Mouse (Mus musculus): ENCODE results near the gene AC140267.1. TPM values are rescaled to one million over a fixed set of nuclear protein-coding genes. Genes with fewer than 3 reads are reported as not detected.

Gene AC140267.1
- polyA plus RNA-seq, 1 experiment from 2014 or later = not detected

GRCm38 (mm10) chr15:80254207-80254606 lies 18.6 kb downstream of the AC140267.1 start:
- ATAC-seq (replicated peaks; ENCODE audit: low FRiP score, low read depth) (no peak), DNase-seq (ENCODE audit: low spot score) (no peak)
- Histone ChIP-seq H3K4me2 (ENCODE audit: low read length) (peak overlapping the region; percentile 98), H3K27ac (peak overlapping the region; percentile 98), H3K36me3 (ENCODE audit: insufficient read depth, low read length) (peaks cover 38% of the 10 kb centered on the region), H3K27me3 (ENCODE audit: insufficient read depth, low read length) (no peaks in the 10 kb centered on the region), H3K9me3 (replicated peaks; ENCODE audit: low read length) (no peaks in the 10 kb centered on the region), H3K9ac (ENCODE audit: low read depth, low read length) (peak overlapping the region; percentile 62), H3K4me1 (replicated peaks; ENCODE audit: insufficient read depth, low read length) (peaks cover 28% of the 10 kb centered on the region), H3K4me3 (replicated peaks; ENCODE audit: low read depth, low read length) (peak overlapping the region; percentile 90)
- no peak for TF ChIP-seq CTCF (IDR thresholded peaks at IDR 0.05; ENCODE audit: low read depth)
- WGBS = 37% methylated on average over 6 of the region's 6 CpGs

DNA sequence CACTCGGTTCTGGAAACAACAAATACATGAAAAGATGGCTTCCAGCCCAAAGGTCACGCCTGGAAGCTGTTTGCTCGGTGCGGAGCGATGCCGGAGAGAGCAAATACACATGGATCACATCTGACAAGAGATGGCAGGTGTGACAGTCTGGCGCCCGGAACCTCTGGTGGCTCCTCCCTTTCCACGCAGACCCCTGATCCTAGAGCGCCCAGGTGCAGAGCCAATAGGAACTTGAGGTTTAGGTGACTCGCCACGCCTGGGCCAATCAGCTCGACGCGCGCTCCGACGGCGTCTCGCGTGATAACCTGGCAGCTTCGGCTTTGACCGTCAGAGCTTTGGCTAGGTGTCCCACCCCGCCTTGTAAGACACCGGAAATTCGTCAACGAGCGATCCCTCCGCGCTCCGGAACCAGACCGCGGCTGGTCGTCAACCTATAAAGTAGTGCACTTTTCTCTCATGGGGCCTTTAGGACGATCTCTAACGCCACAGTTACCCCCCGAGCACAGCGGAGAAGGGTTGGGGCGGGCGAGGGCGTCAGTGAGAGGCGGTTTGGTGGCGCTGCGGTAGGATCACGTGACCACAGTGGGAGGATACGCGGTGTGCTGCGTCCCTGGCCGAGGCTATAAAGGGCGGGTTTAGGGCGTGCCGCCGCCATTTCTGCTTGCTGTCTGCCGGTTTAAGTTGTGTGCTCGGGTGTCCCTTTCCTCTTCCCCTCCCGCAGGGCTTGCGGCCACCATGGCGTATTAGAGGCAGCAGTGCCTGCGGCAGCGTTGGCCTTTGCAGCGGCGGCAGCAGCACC lies 19.4 kb downstream of the AC140267.1 start, which contains the start of gene Atf4:
TSS of gene Atf4 (plus strand) at position 338 of the 799 bp plus-strand sequence.
- Histone ChIP-seq H3K9ac (ENCODE audit: low read depth, low read length) (peak within 1 kb of the TSS; percentile 98), H3K4me1 (replicated peaks; ENCODE audit: insufficient read depth, low read length) (peaks cover 28% of the 10 kb centered on the region)
- TF ChIP-seq CTCF (IDR thresholded peaks at IDR 0.05; ENCODE audit: low read depth) = no peak

DNA sequence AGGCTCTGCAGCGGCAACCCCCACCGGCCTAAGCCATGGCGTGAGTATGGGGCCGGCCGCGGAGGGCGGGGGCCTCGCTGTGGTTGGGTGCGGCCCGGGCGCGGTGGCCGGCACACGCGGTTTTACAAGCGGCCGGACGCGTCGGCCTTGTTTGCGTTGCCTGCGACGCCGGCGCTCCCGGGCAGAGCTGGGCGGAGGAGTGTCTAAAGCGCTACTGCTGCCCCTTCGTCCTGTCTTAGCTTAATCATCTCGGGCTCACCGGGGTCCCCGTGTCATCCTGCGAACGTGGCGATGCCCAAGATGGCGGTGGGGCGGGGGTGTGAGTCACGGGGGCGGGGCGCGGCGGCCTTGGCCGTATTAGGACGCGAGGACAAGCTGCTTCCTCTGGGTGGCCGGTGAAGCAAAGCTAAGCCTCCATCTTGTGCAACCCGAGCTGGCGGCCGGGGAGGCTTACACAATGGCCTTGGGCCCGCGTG lies 20.0 kb downstream of the AC140267.1 start:
- under 1% methylated on average over 50 of the region's 51 CpGs for WGBS
- Histone ChIP-seq H3K4me1 (replicated peaks; ENCODE audit: insufficient read depth, low read length) (peaks cover 28% of the 10 kb centered on the region), H3K36me3 (ENCODE audit: insufficient read depth, low read length) (peaks cover 25% of the 10 kb centered on the region)

More for the DNA sequence above, 19.4 kb downstream of the AC140267.1 start, which contains the start of gene Atf4:
- DNase-seq (ENCODE audit: low spot score) = peak; percentile 99
- Histone ChIP-seq H3K9me3 (replicated peaks; ENCODE audit: low read length) (no peaks in the 10 kb centered on the region), H3K4me3 (replicated peaks; ENCODE audit: low read depth, low read length) (peak within 1 kb of the TSS; percentile 90), H3K27me3 (ENCODE audit: insufficient read depth, low read length) (no peaks in the 10 kb centered on the region), H3K27ac (peak within 1 kb of the TSS; percentile 98), H3K4me2 (ENCODE audit: low read length) (peak within 1 kb of the TSS; percentile 98), H3K36me3 (ENCODE audit: insufficient read depth, low read length) (peaks cover 30% of the 10 kb centered on the region)
- WGBS = under 1% methylated on average over 60 of the region's 62 CpGs
- ATAC-seq (replicated peaks; ENCODE audit: low FRiP score, low read depth) = peak; percentile 91

DNA sequence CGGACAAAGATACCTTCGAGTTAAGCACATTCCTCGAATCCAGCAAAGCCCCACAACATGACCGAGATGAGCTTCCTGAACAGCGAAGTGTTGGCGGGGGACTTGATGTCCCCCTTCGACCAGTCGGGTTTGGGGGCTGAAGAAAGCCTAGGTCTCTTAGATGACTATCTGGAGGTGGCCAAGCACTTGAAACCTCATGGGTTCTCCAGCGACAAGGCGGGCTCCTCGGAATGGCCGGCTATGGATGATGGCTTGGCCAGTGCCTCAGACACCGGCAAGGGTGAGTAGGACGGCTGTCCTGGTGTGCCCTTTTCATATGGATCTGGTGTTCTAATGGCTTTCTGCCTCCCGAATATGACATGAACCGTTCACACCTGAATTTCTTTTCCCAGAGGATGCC lies 20.6 kb downstream of the AC140267.1 start:
- H3K36me3 ChIP-seq (ENCODE audit: insufficient read depth, low read length) = peaks cover 23% of the 10 kb centered on the region
- ATAC-seq (replicated peaks; ENCODE audit: low FRiP score, low read depth) (no peak), DNase-seq (ENCODE audit: low spot score) (no peak)
- H3K9ac ChIP-seq (ENCODE audit: low read depth, low read length) = peak overlapping the region; percentile 98
- H3K27me3 ChIP-seq (ENCODE audit: insufficient read depth, low read length) = no peaks in the 10 kb centered on the region
- no peak for TF ChIP-seq CTCF (IDR thresholded peaks at IDR 0.05; ENCODE audit: low read depth)
- peak overlapping the region; percentile 98 for H3K27ac ChIP-seq
- peaks cover 28% of the 10 kb centered on the region for H3K4me1 ChIP-seq (replicated peaks; ENCODE audit: insufficient read depth, low read length)
- 4% methylated on average over 16 of the region's 16 CpGs for WGBS
- peak overlapping the region; percentile 98 for H3K4me2 ChIP-seq (ENCODE audit: low read length)
- peak overlapping the region; percentile 90 for H3K4me3 ChIP-seq (replicated peaks; ENCODE audit: low read depth, low read length)
- H3K9me3 ChIP-seq (replicated peaks; ENCODE audit: low read length) = no peaks in the 10 kb centered on the region

More for the DNA sequence above, 20.0 kb downstream of the AC140267.1 start:
- Histone ChIP-seq H3K27ac (peak overlapping the region; percentile 98), H3K4me2 (ENCODE audit: low read length) (peak overlapping the region; percentile 98), H3K27me3 (ENCODE audit: insufficient read depth, low read length) (no peaks in the 10 kb centered on the region), H3K9me3 (replicated peaks; ENCODE audit: low read length) (no peaks in the 10 kb centered on the region), H3K4me3 (replicated peaks; ENCODE audit: low read depth, low read length) (peak overlapping the region; percentile 90), H3K9ac (ENCODE audit: low read depth, low read length) (peak overlapping the region; percentile 98)
- peak; percentile 96 for DNase-seq (ENCODE audit: low spot score)
- no peak for TF ChIP-seq CTCF (IDR thresholded peaks at IDR 0.05; ENCODE audit: low read depth)
- ATAC-seq (replicated peaks; ENCODE audit: low FRiP score, low read depth) = peak; percentile 70

DNA sequence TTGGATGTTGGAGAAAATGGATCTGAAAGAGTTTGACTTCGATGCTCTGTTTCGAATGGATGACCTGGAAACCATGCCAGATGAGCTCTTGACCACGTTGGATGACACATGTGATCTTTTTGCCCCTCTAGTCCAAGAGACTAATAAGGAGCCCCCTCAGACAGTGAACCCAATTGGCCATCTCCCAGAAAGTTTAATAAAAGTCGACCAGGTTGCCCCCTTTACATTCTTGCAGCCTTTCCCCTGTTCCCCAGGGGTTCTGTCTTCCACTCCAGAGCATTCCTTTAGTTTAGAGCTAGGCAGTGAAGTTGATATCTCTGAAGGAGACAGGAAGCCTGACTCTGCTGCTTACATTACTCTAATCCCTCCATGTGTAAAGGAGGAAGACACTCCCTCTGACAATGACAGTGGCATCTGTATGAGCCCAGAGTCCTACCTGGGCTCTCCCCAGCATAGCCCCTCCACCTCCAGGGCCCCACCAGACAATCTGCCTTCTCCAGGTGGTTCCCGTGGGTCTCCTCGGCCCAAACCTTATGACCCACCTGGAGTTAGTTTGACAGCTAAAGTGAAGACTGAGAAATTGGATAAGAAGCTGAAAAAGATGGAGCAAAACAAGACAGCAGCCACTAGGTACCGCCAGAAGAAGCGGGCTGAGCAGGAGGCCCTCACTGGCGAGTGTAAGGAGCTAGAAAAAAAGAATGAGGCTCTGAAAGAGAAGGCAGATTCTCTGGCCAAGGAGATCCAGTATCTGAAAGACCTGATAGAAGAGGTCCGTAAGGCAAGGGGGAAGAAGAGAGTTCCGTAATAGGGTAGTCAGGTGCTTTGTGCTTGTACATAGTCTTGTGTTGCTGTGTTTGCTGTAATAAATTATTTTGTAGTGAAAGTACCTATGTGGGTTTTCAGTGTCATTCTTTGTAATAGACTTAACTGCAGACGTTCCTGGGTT lies 21.3 kb downstream of the AC140267.1 start:
- no peak for TF ChIP-seq CTCF (IDR thresholded peaks at IDR 0.05; ENCODE audit: low read depth)
- H3K9me3 ChIP-seq (replicated peaks; ENCODE audit: low read length) = no peaks in the 10 kb centered on the region
- peak overlapping the region; percentile 98 for H3K27ac ChIP-seq
- H3K27me3 ChIP-seq (ENCODE audit: insufficient read depth, low read length) = no peaks in the 10 kb centered on the region
- no peak for ATAC-seq (replicated peaks; ENCODE audit: low FRiP score, low read depth)
- 55% methylated on average over 12 of the region's 12 CpGs for WGBS
- H3K4me1 ChIP-seq (replicated peaks; ENCODE audit: insufficient read depth, low read length) = peaks cover 28% of the 10 kb centered on the region
- peak overlapping the region; percentile 98 for H3K9ac ChIP-seq (ENCODE audit: low read depth, low read length)
- no peak for DNase-seq (ENCODE audit: low spot score)
- H3K4me2 ChIP-seq (ENCODE audit: low read length) = peak overlapping the region; percentile 98
- peak overlapping the region; percentile 90 for H3K4me3 ChIP-seq (replicated peaks; ENCODE audit: low read depth, low read length)
- peaks cover 23% of the 10 kb centered on the region for H3K36me3 ChIP-seq (ENCODE audit: insufficient read depth, low read length)
